ENCODE assay signal across 1 mouse cellular context in the genomic region with DNA sequence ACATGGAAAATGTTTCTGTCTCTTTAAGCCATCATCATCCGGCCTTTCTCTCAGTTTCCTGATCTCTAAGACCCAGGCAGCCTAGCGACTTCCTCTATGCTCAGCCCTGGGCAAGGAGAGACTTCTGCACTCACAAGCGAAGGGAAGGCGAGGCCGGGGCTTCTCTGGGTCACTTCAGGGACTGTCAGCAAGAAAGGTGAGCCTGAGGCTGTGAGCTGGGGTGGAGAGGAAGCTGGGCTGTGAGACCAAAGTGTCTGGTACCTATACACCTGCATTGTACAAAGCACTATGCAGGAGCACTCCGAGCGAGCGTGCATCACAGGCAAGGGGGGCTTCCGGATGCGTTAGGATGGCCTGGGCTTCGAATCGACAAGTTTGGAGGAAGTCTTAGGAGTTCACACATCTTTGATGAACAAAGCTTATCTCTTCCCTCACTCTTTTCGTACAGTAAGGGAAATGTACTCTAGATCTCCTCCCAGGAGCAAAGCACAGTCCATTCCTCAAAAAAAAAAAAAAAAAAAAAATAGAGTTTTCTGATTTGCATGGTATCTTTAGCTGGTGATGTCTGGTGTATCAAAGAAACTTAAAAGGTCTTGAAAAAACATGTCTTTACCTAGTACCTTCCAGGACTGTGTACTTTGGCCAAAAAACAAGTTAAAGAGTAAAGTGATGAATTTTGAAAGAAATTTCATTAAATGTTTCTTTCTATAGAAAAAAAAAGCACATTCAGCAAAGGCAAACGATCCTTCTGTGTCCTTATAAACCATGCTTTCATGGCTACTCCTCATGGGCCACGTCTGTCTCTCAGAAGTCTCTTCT.
TF ChIP-seq lines count a peak whose summit lies in the region.

A gene (plus strand): TSS at position 94 of the 819 bp plus-strand sequence.

TF ChIP-seq in CH12.LX, 34 proteins besides CTCF, POLR2A, EP300 and RAD21 (continued from another document):
- TF ChIP-seq MAX (IDR thresholded peaks at IDR 0.05; ENCODE audit: low read length) = peak; percentile 58
- no peak for TF ChIP-seq UBTF (IDR thresholded peaks at IDR 0.05; ENCODE audit: low read depth, low read length)
- TF ChIP-seq IRF4 (IDR thresholded peaks at IDR 0.05; ENCODE audit: low read depth, low read length) = peak; percentile 33; the same call in 1 of the 2 replicates
- TF ChIP-seq USF1 (IDR thresholded peaks at IDR 0.05; ENCODE audit: low read depth, low read length) = no peak
- no peak; the same call in 1 of the 2 replicates for TF ChIP-seq MAZ (IDR thresholded peaks at IDR 0.05; ENCODE audit: low read depth, low read length)
- peak; percentile 88 for TF ChIP-seq ELF1 (IDR thresholded peaks at IDR 0.05; ENCODE audit: low read depth, low read length)
- peak; percentile 78 for TF ChIP-seq NELFE (IDR thresholded peaks at IDR 0.05; ENCODE audit: low read depth, low read length)
